Mouse (Mus musculus): Measurements from ENCODE around the gene Il6.

- no peak for TF ChIP-seq CTCF (IDR thresholded peaks at IDR 0.05; ENCODE audit: control insufficient read depth, insufficient read depth, insufficient read length)
- no peak for TF ChIP-seq MYOD1 (IDR thresholded peaks at IDR 0.05; ENCODE audit: control insufficient read depth, insufficient read length, low read depth)
- TF ChIP-seq MAX (IDR thresholded peaks at IDR 0.05) = no peak
- no peak for TF ChIP-seq USF1 (IDR thresholded peaks at IDR 0.05; ENCODE audit: low read depth)
- TF ChIP-seq CEBPB (IDR thresholded peaks at IDR 0.05; ENCODE audit: low read depth) = no peak
- TF ChIP-seq MYOG (IDR thresholded peaks at IDR 0.05; ENCODE audit: control insufficient read depth, extremely low read depth, insufficient read length) = no peak
These were observed 49.4 kb upstream of the Il6 start for GRCm38 (mm10) chr5:29963488-29963887.

Measured in C2C12 (cell line).